Comparison of ENCODE assay signal across 8 mouse cellular contexts in genomic region chr4:42949676-42950051, GRCm38 (mm10). TPM values are rescaled to one million over a fixed set of nuclear protein-coding genes. Genes with fewer than 3 reads are reported as not detected.
DNase-seq lines count a peak whose midpoint lies in the region; ATAC-seq and TF ChIP-seq lines count a peak whose summit lies in the region.

Gene Dnajb5 (plus strand): TSS chr4:42949814.

- ATAC-seq in activated CD4-positive, CD25-positive, alpha-beta regulatory T cell, adult 4 months = peak; percentile 94

- H3K4me3 ChIP-seq in cortical plate, adult 2 months (ENCODE audit: insufficient read depth, low read length) = peak within 1 kb of the TSS; percentile 94
- peak within 1 kb of the TSS; percentile 90 for H3K4me3 ChIP-seq in megakaryocyte, embryonic 14.5 days (replicated peaks)

- H3K9me3 ChIP-seq in megakaryocyte, embryonic 14.5 days = no peaks in the 10 kb centered on the region

- no peak for TF ChIP-seq POLR2A in cortical plate, adult 2 months (IDR thresholded peaks at IDR 0.05; ENCODE audit: extremely low read depth, insufficient read depth, low read length)

- H3K36me3 ChIP-seq in megakaryocyte, embryonic 14.5 days (replicated peaks; ENCODE audit: low read length) = no peaks in the 10 kb centered on the region

- H3K4me1 ChIP-seq in cortical plate, adult 2 months (ENCODE audit: control insufficient read depth, insufficient read depth, low read length) = peaks cover 16% of the 10 kb centered on the region
- peaks cover 41% of the 10 kb centered on the region for H3K4me1 ChIP-seq in megakaryocyte, embryonic 14.5 days

- no peak for TF ChIP-seq CTCF in cortical plate, adult 2 months (IDR thresholded peaks at IDR 0.05; ENCODE audit: extremely low read depth, insufficient read depth, low read length)

- DNase-seq in gastrocnemius, adult 8-10 months (ENCODE audit: low spot score in 2 of 2) = peak; percentile 98 to 99
- DNase-seq in hindlimb bud, embryonic 11.5 days (ENCODE audit: extremely low spot score, low read depth, low spot score) = peak; percentile 95
- peak; percentile 99 for DNase-seq in left cerebral cortex, adult 8-10 months (ENCODE audit: low spot score in 2 of 2)
- peak; percentile 99 for DNase-seq in right cerebral cortex, postnatal 10 days (ENCODE audit: low spot score in 2 of 2)
- peak; percentile 95 for DNase-seq in urinary bladder, postnatal 25 days (ENCODE audit: low spot score)

- peaks cover 78% of the 10 kb centered on the region for H3K27me3 ChIP-seq in megakaryocyte, embryonic 14.5 days (replicated peaks)

- H3K27ac ChIP-seq in cortical plate, adult 2 months (ENCODE audit: insufficient read depth, low read length) = peak within 1 kb of the TSS; percentile 96

RNA-seq across cellular contexts. Expression of gene Dnajb5, which starts in this region (rescaled TPM):
- polyA plus RNA-seq in activated CD4-positive, CD25-positive, alpha-beta regulatory T cell, adult 4 months (2017; shearing (Covaris generic)) = 1 to 10 TPM; 6.0 to 7.2 TPM
- 96.0 and 107 TPM in 2 replicates for polyA plus RNA-seq in cortical plate, adult 2 months (2012; rRNA removed)
- total RNA-seq in gastrocnemius, adult 8-10 months (2022) = 100 to 1,000 TPM; 203 to 225 (median 211) TPM
- total RNA-seq in left cerebral cortex, adult 8-10 months (2022) = 100 to 1,000 TPM; 118 to 162 (median 149) TPM
- 0.77 TPM in 1 of 2 replicates, not detected in the other for polyA plus RNA-seq in megakaryocyte, embryonic 14.5 days (2012; ENCODE audit: insufficient read depth, low replicate concordance)

Comparison
In these comparisons a context has a peak if more than half of its experiments do, and no peak if none do; other contexts are left out.
1. Peak in every context shown above with its lines: DNase-seq, ATAC-seq, H3K4me3 ChIP-seq and H3K27ac ChIP-seq.
2. RNA of gene Dnajb5 (polyA plus RNA-seq): 96.0 to 107 TPM in cortical plate, adult 2 months; 6.0 to 7.2 TPM in activated CD4-positive, CD25-positive, alpha-beta regulatory T cell, adult 4 months and 0.77 TPM in megakaryocyte, embryonic 14.5 days; every median in the first group is over 10 times any median in the second.